Mouse (Mus musculus) lung, adult 2 months (tissue): ENCODE measurements around the gene Ate1.

Experiments
- CTCF ChIP-seq: fragments of 200-500 bp; IDR thresholded peaks from 2 replicates; pipeline ENCODE4 v1.5.1; 2011; ENCODE audit warnings: mild to moderate bottlenecking, low read length, control low read depth; ENCODE audit not compliant: insufficient read depth
- POLR2A ChIP-seq: fragments of 200-500 bp; IDR thresholded peaks from 2 replicates; pipeline ENCODE4 v1.6.1; 2011; ENCODE audit warnings: low read depth, mild to moderate bottlenecking, control low read depth, low read length, borderline replicate concordance; ENCODE audit errors: extremely low read depth

- TF ChIP-seq CTCF = no peak
- no peak for TF ChIP-seq POLR2A
Observed at GRCm38 (mm10) chr7:130558592-130558991, 38.4 kb upstream of the Ate1 start.
